Mouse (Mus musculus) colon, adult 2 months (tissue): ENCODE data around the gene Rab11a. TPM values are rescaled to one million over a fixed set of nuclear protein-coding genes. Genes with fewer than 3 reads are reported as not detected.

ENCODE experiments used
- polyA plus RNA-seq: library from polyadenylated mRNA; depleted of rRNA; stranded (reverse); fragments of >200 nt; gene quantifications from 2 replicates; pipeline ENCODE4 v1.2.3, GENCODE M21; 2012; rRNA removed

Gene Rab11a
- 81.3 and 83.9 TPM in 2 replicates for polyA plus RNA-seq

DNA sequence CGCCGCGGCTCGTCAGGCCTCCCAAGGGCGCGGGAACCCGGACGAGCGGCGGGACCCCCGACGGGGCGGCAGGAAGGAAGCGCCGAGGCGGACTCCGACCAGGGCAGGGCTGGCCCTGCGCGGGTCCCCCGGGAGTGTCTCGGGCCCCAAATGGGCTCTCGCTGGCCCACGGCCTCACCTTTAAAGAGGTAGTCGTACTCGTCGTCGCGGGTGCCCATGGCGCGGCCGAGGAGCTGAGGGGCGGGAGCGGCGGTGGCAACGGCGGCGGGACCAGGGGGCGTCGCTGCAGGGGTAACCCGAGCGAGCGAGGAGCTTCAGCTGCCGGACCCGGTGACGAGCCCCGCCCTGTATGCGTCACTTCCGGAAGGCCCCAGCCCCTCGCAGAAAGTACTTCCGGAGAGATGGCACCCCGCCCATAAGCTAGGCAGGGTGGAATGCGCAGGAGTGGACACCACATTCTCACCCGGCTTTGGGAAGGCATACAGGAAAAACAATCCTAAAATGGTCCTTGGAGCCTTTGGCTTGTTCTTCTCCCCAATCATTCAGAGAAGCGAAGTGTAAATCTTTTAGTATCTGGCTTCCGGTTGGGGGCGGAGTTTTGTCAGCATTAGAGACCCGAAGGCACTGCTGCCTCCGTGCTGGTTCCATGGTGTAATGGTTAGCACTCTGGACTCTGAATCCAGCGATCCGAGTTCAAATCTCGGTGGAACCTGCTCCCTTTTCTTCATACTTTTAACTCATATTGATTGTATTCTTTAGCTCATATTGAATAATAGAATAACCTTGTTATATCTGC lies at the start of gene Rab11a:
Gene Rab11a (minus strand): TSS at position 353 of the 796 bp plus-strand sequence.

Other genes with a start within 250 kb of the Rab11a start
- 3.1 and 3.6 TPM in 2 replicates for gene Dennd4a, start 73.6 kb upstream of the Rab11a start, polyA plus RNA-seq
- gene Slc24a1, start 213.8 kb upstream of the Rab11a start, polyA plus RNA-seq: not detected in 2 replicates
- gene Ints14, start 223.1 kb upstream of the Rab11a start, polyA plus RNA-seq: 9.6 and 9.7 TPM in 2 replicates